Mouse (Mus musculus) thymus, adult 2 months (tissue): ENCODE results near the gene Cntn5.

Source experiments
- CTCF ChIP-seq: fragments of 200-500 bp; IDR thresholded peaks from 2 replicates; pipeline ENCODE4 v1.5.1; 2012; ENCODE audit warnings: mild to moderate bottlenecking, control low read depth, low read length, moderate library complexity, borderline replicate concordance; ENCODE audit not compliant: control insufficient read depth, poor library complexity, insufficient read depth; ENCODE audit errors: extremely low read depth
- POLR2A ChIP-seq: fragments of 200-500 bp; IDR thresholded peaks from 2 replicates; pipeline ENCODE4 v1.6.1; 2012; ENCODE audit warnings: mild to moderate bottlenecking, low read length, control low read depth, moderate library complexity; ENCODE audit not compliant: control insufficient read depth, poor library complexity, insufficient read depth; ENCODE audit errors: extremely low read depth

DNA sequence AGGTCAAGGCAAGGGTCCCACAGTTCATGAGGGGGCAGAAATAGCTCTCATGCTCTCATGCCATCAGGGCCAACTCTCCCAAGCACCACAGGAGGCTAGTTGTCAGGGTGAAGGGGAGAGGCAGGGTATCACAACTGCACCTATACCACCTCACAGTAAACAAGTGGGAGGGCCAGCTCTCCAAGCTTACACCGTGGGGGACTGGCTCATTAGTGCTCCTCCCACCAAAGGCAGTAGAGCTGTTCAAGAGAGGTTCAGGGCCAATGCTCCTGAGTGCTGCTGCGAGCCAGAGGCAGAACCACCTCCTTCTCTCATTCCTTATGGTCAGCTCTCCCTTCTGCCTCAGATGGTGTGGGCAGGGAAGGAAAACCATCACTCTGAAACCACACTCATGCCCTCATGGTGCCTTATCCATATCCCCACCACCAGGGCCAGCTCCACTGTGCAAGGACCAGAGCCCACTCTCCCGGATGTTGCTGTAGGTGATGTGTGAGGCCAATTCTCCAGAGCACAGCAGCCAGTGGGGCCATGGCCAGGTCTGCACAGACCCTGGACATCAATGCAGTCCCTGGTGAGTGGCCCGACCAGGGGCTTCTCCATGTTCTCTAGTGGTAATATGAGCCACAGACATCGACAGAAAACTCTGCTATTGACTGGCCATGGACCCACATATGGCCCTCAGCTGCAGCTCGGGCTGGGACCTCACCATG lies 538.2 kb downstream of the Cntn5 start:
- TF ChIP-seq CTCF (no peak), POLR2A (no peak)
